Mouse (Mus musculus): ENCODE measurements around the gene Arl6ip4.

Gene Arl6ip4

DNA sequence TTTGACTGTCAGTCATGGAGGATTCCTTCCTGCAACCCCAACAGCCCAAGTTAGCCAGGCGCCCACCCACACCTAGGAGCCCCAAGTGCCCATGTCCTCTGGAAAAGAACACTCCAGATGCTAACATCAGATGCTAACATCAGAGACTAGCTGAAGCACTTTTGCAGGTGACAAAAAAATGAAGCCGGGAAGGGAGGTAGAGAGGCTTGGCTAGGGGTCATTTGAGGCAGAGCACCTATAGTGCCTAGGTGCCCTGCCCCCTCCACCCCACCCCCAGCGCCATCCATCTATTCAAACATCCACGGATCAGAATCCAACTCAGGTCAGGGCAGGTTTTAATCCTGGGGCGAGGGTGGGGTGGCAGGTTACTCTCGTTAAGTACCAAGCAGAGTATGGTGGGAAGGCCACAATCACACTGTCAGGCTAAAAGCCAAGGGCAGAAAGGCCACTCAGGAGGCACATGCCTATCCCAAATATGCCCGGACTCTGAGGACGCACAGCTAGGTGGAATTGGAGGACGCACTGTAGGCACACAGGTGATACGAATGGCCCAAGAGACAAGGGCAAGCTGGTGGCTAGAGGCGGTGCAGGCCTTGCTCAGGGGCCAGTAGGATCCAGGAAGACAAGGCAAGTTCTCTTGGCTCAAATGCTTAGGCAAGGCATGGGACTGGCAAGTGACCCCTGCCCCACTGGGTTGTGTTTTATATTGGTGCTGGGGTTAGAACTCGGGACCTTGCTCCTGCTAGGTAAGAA is 21.9 kb upstream of the Arl6ip4 start:
- DNase-seq (ENCODE audit: inconsistent age in 2 of 2, low spot score in 1 of 2), result no peak

DNA sequence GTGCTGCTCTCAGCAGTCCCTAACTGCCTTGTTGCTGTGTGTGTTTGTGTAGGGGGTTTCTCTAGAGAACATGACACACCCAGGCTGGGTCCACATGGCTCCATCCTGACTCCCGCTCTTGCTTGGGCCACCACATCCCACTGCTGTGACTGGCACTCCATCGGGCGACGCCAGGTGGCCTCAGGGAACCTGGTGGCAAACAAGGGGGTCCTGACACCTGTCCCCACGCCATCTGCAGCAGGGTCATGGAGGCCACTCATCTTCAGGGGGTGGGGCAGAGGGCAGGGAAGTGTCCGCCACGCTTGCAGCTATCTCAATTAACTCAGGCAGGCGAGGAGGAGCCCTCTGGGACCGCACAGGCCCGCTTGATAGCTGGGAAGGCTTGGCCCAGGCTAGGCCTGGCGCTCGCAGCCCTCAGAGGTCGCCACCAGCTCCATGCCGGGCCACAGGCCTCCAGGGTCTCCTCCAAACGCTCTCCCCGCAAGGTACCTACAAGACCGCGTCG is 20.8 kb upstream of the Arl6ip4 start:
- no peak for DNase-seq (ENCODE audit: inconsistent age in 2 of 2, low spot score in 1 of 2)

DNA sequence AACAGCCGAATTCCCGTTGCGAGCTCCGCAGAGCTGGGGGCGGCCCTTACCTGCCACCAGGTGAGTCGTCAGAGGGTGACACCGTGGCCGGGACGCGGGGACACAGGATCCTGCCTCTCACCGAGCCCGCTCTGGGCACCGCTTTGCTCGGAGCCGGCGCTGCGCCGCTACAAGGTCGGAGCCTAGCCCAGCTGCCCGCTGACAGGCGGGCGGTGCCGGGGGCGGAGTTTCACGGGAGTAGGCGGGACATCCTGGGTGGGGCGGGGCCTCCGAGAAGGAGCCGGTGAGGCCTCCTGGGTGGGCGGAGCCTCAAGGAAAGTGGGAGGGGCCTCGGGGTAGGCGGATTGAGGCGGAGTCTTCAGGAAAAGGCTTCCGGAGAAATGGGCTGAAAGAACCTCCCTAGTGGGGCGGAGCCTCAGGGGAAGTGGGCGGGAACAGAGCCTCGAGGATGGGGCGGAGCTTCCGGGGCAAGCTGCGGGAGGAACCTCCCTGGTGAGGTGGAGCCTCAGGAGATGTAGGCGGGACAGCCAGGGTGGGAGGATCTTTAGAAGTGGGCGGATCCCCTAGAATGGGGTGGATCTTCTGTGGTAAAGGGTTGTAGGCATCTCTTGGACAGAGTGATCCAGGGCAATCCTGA is 20.2 kb upstream of the Arl6ip4 start, which contains the start of gene Abcb9:
Gene Abcb9, minus strand, starts transcription at position 203 of the 637 bp plus-strand sequence.
- DNase-seq (ENCODE audit: inconsistent age in 2 of 2, low spot score in 1 of 2), result peak; percentile 99 to 100

DNA sequence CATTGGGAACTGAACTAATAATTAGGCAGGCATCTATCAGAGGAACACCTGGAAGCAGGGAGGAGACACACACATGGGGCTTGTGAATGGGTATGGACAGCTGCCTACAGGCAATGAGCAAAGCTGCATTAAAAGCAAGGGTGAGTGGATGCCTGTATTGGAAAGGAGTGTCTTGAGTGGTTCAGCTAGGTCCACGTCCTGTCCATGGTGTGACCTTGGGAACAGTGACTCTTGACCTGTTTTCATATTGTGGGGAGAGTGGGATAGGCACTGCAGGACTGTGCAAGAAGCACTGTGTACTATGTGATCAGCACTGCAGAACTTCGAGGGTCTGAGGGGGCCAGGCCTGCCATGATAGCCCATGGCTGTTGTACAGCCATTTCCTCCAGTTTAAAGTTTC is 17.0 kb upstream of the Arl6ip4 start:
- no peak for DNase-seq (ENCODE audit: inconsistent age in 2 of 2, low spot score in 1 of 2)

DNA sequence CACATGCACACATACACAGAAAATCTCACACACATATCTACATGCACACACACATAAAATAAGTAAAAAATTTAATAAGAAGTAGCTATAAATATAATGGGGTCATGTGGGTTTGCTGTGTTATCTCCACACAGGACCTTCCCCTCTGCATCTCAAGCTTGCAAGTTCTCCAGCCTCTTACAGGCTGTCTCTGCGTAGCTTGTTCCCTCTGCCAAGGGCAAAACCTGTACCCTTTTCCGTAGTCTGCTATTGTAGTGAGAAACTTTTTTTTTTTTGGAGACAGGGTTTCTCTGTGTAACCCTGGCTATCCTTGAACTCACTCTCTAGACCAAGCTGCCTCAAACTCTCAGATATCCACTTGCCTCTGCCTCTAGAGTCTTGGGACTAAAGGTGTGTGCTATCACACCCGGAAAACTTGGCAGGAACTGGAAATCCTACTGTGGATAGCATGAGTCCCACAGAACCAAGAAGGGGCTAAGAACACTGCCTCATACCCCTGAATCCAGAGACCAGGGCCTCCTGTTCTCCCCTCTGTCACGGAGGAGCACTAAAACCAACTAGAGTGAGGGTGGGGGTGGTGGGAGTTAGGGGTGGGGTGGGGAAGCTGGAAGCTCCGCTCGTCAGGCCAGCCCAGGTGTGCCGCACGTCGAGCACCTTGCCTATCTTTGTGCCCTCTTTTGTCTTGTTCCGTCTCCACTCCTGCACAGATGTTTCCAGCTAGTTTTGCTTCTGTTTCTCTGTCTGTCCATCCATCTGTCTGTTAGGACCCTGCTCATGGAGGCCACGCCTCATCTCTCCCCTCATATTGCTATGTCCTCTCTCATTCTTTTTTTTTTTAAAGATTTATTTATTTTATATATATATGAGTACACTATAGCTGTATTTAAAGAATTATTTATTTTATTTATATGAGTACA is 15.5 kb upstream of the Arl6ip4 start:
- DNase-seq (ENCODE audit: inconsistent age in 2 of 2, low spot score in 1 of 2), result no peak

DNA sequence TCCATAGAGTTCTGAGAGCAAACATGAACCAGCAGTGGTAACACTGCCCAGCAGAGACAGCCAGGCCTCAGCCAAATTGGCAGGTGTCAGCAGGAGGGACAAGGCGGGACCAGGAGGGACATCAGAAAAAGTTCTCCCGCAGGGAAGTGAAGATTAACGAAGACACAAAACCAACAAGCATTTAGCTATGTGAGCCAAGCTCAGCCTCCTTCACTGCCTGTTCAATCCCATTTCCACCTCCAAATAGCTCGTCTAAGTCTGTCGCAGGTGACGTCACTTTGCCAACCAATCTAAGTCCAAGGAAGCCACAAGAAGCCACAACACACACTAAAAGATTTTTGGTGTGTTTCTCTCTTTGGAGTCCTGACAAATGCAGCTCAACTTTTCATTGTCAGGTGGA is 13.6 kb upstream of the Arl6ip4 start:
- no peak for DNase-seq (ENCODE audit: inconsistent age in 2 of 2, low spot score in 1 of 2)

DNA sequence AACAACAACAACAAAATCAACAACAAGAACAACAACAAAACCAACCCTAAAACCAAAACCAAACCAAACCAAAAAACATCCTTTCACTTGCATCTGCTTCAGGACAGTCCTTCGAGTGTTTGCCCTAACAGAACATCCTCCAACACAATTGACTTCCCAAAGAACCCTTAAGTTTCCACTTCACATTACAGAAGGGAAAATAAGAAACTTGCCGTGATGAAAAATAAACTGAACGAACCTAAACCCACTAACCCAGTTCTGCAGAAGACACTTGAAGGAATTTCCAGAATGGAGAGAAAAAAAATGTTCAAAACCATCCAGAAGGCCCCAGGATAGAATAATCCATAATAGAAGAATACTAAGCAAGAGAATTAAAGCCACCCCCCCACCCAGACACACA is 12.9 kb upstream of the Arl6ip4 start:
- no peak for DNase-seq (ENCODE audit: inconsistent age in 2 of 2, low spot score in 1 of 2)

DNA sequence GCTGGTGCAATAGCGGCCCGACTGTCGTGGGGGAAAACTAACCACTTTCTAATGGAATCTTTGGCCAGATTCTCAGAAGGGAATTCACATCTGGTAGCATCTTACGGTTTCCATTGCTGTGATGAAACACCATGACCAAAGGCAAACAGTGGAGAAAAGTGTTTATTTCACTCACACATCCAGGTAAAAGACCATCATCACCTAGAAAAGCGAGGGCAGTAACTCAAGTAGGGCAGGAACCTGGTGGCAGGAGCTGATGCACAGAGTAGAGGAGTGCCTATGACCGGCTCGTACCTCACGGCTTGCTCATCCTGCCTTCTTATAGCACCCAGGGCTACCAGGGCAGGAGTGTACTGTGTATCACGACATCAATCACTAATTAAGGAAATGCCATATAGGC is 12.3 kb upstream of the Arl6ip4 start:
- DNase-seq (ENCODE audit: inconsistent age in 2 of 2, low spot score in 1 of 2), result no peak

DNA sequence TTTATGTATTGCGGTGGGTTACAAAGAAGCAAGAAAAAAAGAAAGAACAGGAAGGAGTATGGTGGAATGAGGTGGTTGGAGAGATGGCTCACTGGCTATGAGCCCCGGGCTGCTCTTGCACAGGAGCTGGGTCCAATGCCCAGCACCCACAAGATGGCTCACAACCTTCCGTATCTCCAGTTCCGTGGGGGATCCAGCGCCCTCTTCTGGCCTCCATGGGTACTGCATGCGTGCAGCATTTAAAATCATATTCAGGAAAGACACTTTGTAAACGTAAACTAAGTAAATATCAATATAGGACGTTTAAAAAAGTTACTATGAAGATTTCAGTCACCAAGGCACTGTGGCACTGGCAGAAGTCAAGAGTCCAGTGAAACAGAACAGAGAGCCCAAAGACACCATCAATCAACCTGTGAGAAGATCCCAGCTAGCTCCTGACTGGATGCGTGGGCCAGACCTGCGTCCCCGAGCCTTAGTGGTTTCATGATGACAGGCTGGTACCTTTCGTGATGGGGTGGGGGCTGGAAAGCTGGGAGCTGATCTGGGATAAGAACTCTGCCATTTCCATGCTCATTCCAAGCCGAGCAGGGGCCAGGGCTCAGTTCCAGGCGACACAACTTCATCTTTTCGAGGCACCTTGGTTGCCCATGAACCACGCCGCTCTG is 4.7 kb upstream of the Arl6ip4 start:
- peak; percentile 57 to 79 for DNase-seq (ENCODE audit: inconsistent age in 2 of 2, low spot score in 1 of 2)

DNA sequence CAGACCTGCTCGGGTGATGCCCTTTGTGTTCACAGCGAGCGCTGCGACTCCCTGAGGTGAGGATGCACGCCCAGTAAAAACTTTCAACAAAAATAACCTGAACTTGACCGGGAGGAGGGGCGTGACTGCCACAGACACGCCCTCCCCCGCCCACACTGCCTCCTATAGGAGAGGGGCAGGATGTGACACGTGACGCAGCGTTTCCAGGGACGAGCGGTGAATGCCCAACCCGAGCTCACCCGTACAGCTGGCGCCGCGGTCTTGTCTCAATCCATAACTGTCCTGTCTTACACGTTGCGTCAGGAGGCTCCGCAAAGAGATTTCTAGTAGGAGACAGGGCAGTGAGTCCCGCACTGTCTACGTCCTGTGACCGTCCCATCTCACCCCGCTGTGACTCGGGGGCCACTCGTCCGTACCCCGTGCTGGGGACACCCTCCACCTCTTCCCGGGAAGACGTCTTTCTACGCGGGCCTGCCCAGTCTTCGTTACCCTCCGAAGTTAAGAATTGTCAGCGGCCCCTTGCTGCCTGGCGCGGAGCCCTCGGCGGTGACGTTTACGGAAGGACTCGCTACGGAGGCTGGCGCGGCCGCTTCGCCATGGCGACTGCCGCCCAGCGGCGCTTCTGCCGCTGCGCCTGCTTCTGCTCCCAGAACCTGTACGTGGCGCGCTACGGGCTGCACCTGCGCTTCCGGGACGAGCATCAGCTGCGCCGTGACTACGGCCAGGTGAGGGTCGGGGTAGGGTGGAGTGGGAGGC is 4.0 kb upstream of the Arl6ip4 start, which contains the start of gene Ogfod2:
Gene Ogfod2, plus strand, starts transcription at position 556 of the 756 bp plus-strand sequence.
- peak; percentile 95 to 98 for DNase-seq (ENCODE audit: inconsistent age in 2 of 2, low spot score in 1 of 2)

DNA sequence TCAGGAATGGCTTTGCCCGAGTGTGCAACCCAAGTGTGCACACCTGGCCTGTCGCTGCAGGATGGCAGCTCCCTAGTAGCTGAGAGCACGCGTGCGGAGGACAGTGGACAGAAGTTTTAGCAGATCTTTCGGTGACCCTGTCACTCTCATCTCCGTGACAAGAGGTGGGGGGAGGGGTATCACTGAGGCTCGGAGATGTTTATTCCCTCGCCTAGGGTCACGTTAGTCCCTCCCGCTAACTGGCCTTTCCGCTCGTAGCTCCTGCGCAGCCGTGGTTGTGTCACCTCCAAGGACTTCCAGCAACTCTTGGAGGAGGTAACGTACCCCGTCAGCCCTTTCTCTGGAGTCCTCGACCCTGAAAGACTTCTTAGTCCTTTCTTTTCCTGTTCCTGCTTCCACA is 3.4 kb upstream of the Arl6ip4 start:
- DNase-seq (ENCODE audit: inconsistent age in 2 of 2, low spot score in 1 of 2), result no peak

DNA sequence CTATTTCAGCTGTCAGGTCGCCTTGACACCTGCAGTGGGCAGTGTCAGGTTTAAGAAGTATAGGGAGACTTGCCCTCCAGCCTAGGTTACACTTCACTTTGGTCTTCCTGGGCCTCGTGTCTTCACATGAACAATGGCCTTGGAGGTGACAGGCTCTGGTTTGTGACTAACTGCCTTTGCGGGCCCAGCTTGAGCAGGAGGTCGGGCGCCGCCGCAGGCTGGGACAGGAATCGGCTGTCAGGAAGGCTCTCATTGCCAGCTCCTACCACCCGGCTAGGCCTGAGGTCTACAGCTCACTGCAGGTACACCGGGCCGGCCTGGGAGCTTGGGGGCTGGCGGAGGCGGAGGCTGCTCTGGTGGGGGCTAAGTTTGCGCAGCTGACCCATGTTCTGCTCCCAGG is 2.9 kb upstream of the Arl6ip4 start:
- peak; percentile 88 to 92 for DNase-seq (ENCODE audit: inconsistent age in 2 of 2, low spot score in 1 of 2)

DNA sequence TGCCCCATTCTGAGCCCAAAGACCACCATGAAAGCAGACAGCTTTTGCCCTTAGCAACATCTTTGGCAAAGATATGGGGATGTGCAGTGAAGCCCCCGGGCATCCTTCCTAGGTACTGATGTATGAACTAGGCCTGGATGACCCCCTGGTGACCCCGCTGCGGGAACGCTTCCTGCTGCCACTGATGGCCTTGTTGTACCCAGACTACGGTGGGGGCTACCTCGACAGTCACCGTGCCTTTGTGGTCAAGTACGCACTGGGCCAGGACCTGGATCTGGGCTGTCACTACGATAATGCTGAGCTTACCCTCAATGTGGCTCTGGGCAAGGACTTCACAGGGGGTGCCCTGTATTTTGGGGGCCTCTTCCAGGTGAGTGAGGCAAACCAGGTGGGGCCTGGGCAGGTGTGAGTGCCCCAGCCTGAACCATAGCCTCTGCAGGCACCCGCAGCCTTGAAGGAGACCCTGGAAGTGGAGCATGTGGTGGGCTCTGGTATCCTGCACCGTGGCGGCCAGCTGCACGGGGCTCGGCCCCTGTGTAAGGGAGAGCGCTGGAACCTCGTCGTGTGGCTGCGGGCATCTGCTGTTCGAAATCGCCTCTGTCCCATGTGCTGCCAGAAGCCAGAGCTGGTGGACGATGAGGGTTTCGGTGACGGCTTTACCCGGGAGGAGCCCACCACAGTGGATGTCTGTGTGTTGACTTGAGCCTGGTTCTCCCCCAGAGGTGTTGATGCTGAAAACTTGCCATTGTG is 1.4 kb upstream of the Arl6ip4 start:
- DNase-seq (ENCODE audit: inconsistent age in 2 of 2, low spot score in 1 of 2), result peak in 1 of 2 experiments; percentile 27

DNA sequence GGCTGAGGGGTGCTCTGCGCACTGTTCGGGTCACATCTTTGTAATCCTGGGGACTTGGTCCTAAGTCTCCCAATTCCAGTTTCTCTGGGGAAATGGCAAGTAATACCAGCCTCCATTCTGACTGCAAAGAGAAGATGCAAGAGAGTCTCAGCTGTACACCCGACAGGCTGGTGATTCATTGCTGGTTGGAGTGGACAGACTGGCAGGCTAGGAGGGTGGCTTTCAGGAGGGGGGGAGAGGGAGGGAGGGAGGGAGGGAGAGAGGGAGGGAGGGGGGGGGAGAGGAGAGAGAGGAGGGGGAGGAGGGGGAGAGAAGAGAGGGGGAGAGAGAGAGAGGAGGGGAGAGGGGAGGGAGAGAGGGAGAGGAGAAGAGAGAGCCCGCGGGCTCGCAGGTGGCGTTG is 358 bp upstream of the Arl6ip4 start:
- DNase-seq (ENCODE audit: inconsistent age in 2 of 2, low spot score in 1 of 2), result no peak

DNA sequence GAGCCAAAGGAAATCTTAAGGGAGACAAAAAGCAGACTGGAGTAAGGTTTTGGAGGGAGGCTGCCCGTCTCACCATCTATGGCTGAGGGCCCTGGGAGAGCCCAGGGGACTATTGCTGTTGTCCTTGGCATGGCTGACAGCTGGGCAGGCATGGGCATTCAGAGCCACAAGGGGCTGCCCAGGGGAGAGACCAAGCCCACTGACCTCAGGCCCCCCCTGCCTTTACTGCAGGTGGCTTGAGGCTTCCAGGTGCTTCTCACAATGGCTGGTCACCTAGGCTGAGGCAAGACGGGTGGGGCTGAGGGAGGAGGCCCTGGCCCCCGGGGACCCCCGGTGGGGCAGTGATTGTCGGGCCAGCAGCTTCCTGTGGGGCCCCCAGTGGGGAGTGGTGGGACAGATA is 3.3 kb downstream of the Arl6ip4 start:
- DNase-seq (ENCODE audit: inconsistent age in 2 of 2, low spot score in 1 of 2), result no peak

DNA sequence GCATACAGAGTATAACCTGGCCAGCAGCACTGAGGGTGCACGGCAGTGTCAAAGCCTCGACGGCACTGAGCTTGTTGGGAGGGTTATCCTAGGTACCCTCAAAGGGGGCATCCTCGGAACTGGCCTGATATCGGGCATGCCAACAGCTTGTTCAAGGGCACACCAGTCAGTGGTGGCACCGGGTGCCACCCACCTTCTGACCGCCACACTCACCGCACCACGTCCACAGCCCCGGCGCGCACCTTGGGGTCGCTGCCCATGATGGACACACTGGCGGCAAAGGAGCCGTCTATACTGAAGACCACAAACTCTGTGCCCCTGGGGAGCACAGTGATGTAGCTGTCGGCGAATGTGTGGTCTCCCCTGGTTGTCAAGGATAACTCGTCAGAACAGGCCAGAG is 6.5 kb downstream of the Arl6ip4 start:
- DNase-seq (ENCODE audit: inconsistent age in 2 of 2, low spot score in 1 of 2), result no peak

DNA sequence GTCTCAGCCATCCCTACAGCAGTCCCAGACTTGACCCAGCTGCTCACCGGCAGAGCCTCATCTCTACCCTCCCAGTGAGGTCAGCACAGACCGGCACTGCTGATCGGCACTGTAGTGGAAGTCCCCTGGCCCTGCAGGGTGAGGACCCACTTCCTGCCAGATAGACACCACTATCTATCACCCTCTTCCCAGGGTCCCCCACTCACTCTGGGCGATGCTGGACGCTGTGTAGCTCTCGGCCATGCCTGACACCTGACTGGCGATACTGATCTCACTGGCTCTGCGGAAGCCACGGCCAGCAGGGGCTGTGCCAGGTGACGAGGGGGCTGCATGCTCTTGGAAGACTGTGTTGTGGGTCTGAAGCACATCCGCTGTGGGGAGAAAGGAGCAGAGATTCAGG is 9.2 kb downstream of the Arl6ip4 start:
- DNase-seq (ENCODE audit: inconsistent age in 2 of 2, low spot score in 1 of 2), result no peak

DNA sequence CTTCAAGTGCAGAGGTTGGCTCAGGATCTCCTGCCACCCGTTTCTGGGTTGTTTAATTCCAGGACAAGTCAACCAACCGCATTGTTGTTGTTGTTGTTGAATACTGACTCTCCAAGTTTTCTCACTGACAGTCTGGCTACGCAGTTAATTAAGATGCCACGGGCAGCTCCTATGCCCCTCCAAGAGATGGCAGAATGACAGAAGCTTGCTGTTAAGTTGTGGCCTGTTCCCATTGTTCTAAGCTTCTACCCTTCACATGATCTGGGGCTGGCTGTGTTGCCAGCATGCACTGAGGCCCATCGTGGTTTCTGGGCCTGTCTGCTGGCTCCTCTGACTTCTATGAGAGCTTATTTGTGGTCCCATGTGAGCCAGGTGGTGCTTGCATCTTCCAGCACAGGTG is 18.4 kb downstream of the Arl6ip4 start:
- DNase-seq (ENCODE audit: inconsistent age in 2 of 2, low spot score in 1 of 2), result no peak

DNA sequence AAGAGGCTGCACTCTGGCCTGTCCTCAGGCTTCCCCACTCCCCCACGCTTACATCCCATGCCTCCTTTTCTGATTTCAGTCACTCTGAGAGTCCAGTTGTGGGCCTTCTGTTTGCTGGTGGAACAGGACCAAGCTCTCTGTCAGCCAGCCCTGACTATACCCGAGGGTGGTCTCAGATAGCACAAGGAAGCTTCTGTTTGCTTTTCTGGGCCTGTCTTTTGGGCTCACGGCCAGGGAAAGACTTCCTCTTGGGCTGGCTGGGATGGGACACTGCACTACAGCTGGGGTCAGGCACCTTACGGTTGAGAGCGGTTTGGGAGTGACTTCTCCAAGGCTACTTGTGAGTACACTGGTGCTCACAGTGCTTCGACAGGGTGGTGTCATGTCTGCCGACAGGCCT is 22.2 kb downstream of the Arl6ip4 start:
- DNase-seq (ENCODE audit: inconsistent age in 2 of 2, low spot score in 1 of 2), result no peak

All from adrenal gland, adult (tissue).